Comparison of ENCODE assay signal across 23 mouse cellular contexts in genomic region chr7:73433637-73434335, GRCm38 (mm10). TPM values are rescaled to one million over a fixed set of nuclear protein-coding genes. Genes with fewer than 3 reads are reported as not detected.
DNase-seq lines count a peak whose midpoint lies in the region; ATAC-seq and TF ChIP-seq lines count a peak whose summit lies in the region.
"Had no signal": no experiment of that assay in that cellular context is flagged by ENCODE, and none has a peak within 500 bp of the region (broad histone marks: within the 10 kb centered on the region; RNA-seq: fewer than 3 reads in every experiment).

No protein-coding gene starts in this region.

- H3K4me3 ChIP-seq in forebrain, embryonic 15.5 days: no peak overlapping the region
- H3K4me3 ChIP-seq in forebrain, embryonic 14.5 days (ENCODE audit: low read depth, low read length): no peak overlapping the region
- H3K4me3 ChIP-seq in heart, embryonic 16.5 days (ENCODE audit: low read length): no peak overlapping the region
- H3K4me3 ChIP-seq in midbrain, embryonic 15.5 days: no peak overlapping the region
- no peak overlapping the region for H3K4me3 ChIP-seq in midbrain, embryonic 11.5 days (ENCODE audit: low read depth, low read length)
- no peak overlapping the region for H3K4me3 ChIP-seq in hindbrain, postnatal 0 days (ENCODE audit: low read length)
- H3K4me3 ChIP-seq: heart, embryonic 10.5 days; neural tube, embryonic 13.5 days had no signal

- 73% methylated on average over 6 of the region's 6 CpGs for WGBS in forebrain, embryonic 15.5 days
- 81% methylated on average over 6 of the region's 6 CpGs for WGBS in forebrain, embryonic 14.5 days
- 85% methylated on average over 6 of the region's 6 CpGs for WGBS in heart, embryonic 16.5 days
- WGBS in midbrain, embryonic 15.5 days: 71% methylated on average over 6 of the region's 6 CpGs
- 89% methylated on average over 6 of the region's 6 CpGs for WGBS in midbrain, embryonic 11.5 days
- 59% methylated on average over 6 of the region's 6 CpGs for WGBS in hindbrain, postnatal 0 days

- peak; percentile 39; the same call in 1 of the 2 replicates for ATAC-seq in forebrain, embryonic 15.5 days (replicated peaks)
- ATAC-seq in forebrain, embryonic 14.5 days: no peak
- ATAC-seq in heart, embryonic 16.5 days (replicated peaks; ENCODE audit: extremely low read depth, insufficient read depth, low FRiP score): no peak
- ATAC-seq in midbrain, embryonic 15.5 days (replicated peaks): no peak
- ATAC-seq in midbrain, embryonic 11.5 days (ENCODE audit: low FRiP score): no peak
- ATAC-seq in hindbrain, postnatal 0 days: peak; percentile 46; the same call in 1 of the 2 replicates
- ATAC-seq in megakaryocyte, adult 5-6 weeks (ENCODE audit: poor library complexity, severe bottlenecking): no peak
- ATAC-seq: lung, postnatal 0 days had no signal

- peaks cover 73% of the 10 kb centered on the region for H3K36me3 ChIP-seq in forebrain, embryonic 15.5 days
- peaks cover 80% of the 10 kb centered on the region for H3K36me3 ChIP-seq in forebrain, embryonic 14.5 days (ENCODE audit: control insufficient read depth, insufficient read depth, low read length)
- peaks cover 59% of the 10 kb centered on the region for H3K36me3 ChIP-seq in heart, embryonic 16.5 days (ENCODE audit: control insufficient read depth, insufficient read depth)
- H3K36me3 ChIP-seq in midbrain, embryonic 15.5 days (replicated peaks): peaks cover 33% of the 10 kb centered on the region
- H3K36me3 ChIP-seq in midbrain, embryonic 11.5 days (ENCODE audit: control insufficient read depth, insufficient read depth, low read length): peaks cover 34% of the 10 kb centered on the region
- H3K36me3 ChIP-seq in hindbrain, postnatal 0 days (ENCODE audit: insufficient read depth, low read length): peaks cover 47% of the 10 kb centered on the region

- intact Hi-C loops in heart, postnatal 25 days (cut with DNase I): no loop called here

- TF ChIP-seq CTCF in hindbrain, postnatal 0 days (IDR thresholded peaks at IDR 0.05; ENCODE audit: low read depth): peak; percentile 23

- H3K27ac ChIP-seq in forebrain, embryonic 15.5 days (replicated peaks): peak overlapping the region; percentile 32
- no peak overlapping the region for H3K27ac ChIP-seq in forebrain, embryonic 14.5 days (ENCODE audit: low read depth, low read length)
- H3K27ac ChIP-seq in heart, embryonic 16.5 days (ENCODE audit: low read length): peak overlapping the region; percentile 22
- H3K27ac ChIP-seq in midbrain, embryonic 15.5 days: peak overlapping the region; percentile 53; the same call in 1 of the 2 replicates
- no peak overlapping the region for H3K27ac ChIP-seq in midbrain, embryonic 11.5 days (ENCODE audit: low read depth, low read length)
- no peak overlapping the region for H3K27ac ChIP-seq in hindbrain, postnatal 0 days
- H3K27ac ChIP-seq: heart, embryonic 10.5 days; neural tube, embryonic 13.5 days had no signal

- H3K4me1 ChIP-seq in forebrain, embryonic 15.5 days: peaks cover 7% of the 10 kb centered on the region; the same call in 1 of the 2 replicates
- no peaks in the 10 kb centered on the region for H3K4me1 ChIP-seq in forebrain, embryonic 14.5 days (ENCODE audit: control insufficient read depth, insufficient read depth, low read length)
- peaks cover 18% of the 10 kb centered on the region for H3K4me1 ChIP-seq in heart, embryonic 16.5 days (ENCODE audit: control insufficient read depth, insufficient read depth, low read length)
- 0 out of 2 replicates have a peak, but pooled peaks cover 7% of the 10 kb centered on the region for H3K4me1 ChIP-seq in midbrain, embryonic 15.5 days
- no peaks in the 10 kb centered on the region for H3K4me1 ChIP-seq in midbrain, embryonic 11.5 days (ENCODE audit: control insufficient read depth, insufficient read depth, low read length)
- H3K4me1 ChIP-seq in hindbrain, postnatal 0 days (ENCODE audit: insufficient read depth, low read length): no peaks in the 10 kb centered on the region
- H3K4me1 ChIP-seq: neural tube, embryonic 13.5 days had no signal

- no peaks in the 10 kb centered on the region for H3K27me3 ChIP-seq in forebrain, embryonic 15.5 days
- no peaks in the 10 kb centered on the region for H3K27me3 ChIP-seq in forebrain, embryonic 14.5 days (replicated peaks; ENCODE audit: control insufficient read depth, insufficient read depth, low read length)
- H3K27me3 ChIP-seq in heart, embryonic 16.5 days (ENCODE audit: control insufficient read depth, insufficient read depth, low read length): no peaks in the 10 kb centered on the region
- no peaks in the 10 kb centered on the region for H3K27me3 ChIP-seq in midbrain, embryonic 15.5 days (replicated peaks)
- no peaks in the 10 kb centered on the region for H3K27me3 ChIP-seq in midbrain, embryonic 11.5 days (ENCODE audit: control insufficient read depth, insufficient read depth, low read length)
- no peaks in the 10 kb centered on the region for H3K27me3 ChIP-seq in hindbrain, postnatal 0 days (ENCODE audit: insufficient read depth, low read length)
- H3K27me3 ChIP-seq: CH12.LX; neural tube, embryonic 13.5 days had no signal

- no peak overlapping the region for H3K4me2 ChIP-seq in forebrain, embryonic 15.5 days (replicated peaks)
- H3K4me2 ChIP-seq in forebrain, embryonic 14.5 days (ENCODE audit: low read length): no peak overlapping the region
- no peak overlapping the region for H3K4me2 ChIP-seq in heart, embryonic 16.5 days (ENCODE audit: low read depth, low read length)
- no peak overlapping the region for H3K4me2 ChIP-seq in midbrain, embryonic 15.5 days
- H3K4me2 ChIP-seq in midbrain, embryonic 11.5 days: no peak overlapping the region
- no peak overlapping the region for H3K4me2 ChIP-seq in hindbrain, postnatal 0 days (ENCODE audit: low read depth, low read length)
- H3K4me2 ChIP-seq: neural tube, embryonic 13.5 days had no signal

- no peak for DNase-seq in forebrain, embryonic 14.5 days (ENCODE audit: low spot score)
- DNase-seq in heart, postnatal 25 days (ENCODE audit: low spot score): no peak
- DNase-seq in midbrain, embryonic 11.5 days (ENCODE audit: low spot score, missing footprints): no peak
- no peak for DNase-seq in hindbrain, postnatal 0 days (ENCODE audit: low spot score)
- DNase-seq: adrenal gland, postnatal 14 days; cerebellum, adult 11-12 months; cerebellum, postnatal 25 days; embryo, embryonic 11 days; gastrocnemius, postnatal 14 days; kidney, adult 18-20 months; kidney, postnatal 10 days; left cerebral cortex, postnatal 4 days; liver; thymus, postnatal 25 days had no signal

- H3K9ac ChIP-seq in forebrain, embryonic 15.5 days (replicated peaks): no peak overlapping the region
- no peak overlapping the region for H3K9ac ChIP-seq in forebrain, embryonic 14.5 days (ENCODE audit: low read length)
- H3K9ac ChIP-seq in heart, embryonic 16.5 days (ENCODE audit: low read length): no peak overlapping the region
- no peak overlapping the region for H3K9ac ChIP-seq in midbrain, embryonic 15.5 days
- H3K9ac ChIP-seq in midbrain, embryonic 11.5 days (ENCODE audit: low read length): no peak overlapping the region
- no peak overlapping the region for H3K9ac ChIP-seq in hindbrain, postnatal 0 days (replicated peaks; ENCODE audit: low read length)
- H3K9ac ChIP-seq: neural tube, embryonic 13.5 days had no signal

- no peaks in the 10 kb centered on the region for H3K9me3 ChIP-seq in forebrain, embryonic 15.5 days
- H3K9me3 ChIP-seq in forebrain, embryonic 14.5 days (replicated peaks; ENCODE audit: control insufficient read depth, low read length): no peaks in the 10 kb centered on the region
- no peaks in the 10 kb centered on the region for H3K9me3 ChIP-seq in heart, embryonic 16.5 days (replicated peaks; ENCODE audit: control insufficient read depth, low read length)
- no peaks in the 10 kb centered on the region for H3K9me3 ChIP-seq in midbrain, embryonic 15.5 days
- no peaks in the 10 kb centered on the region for H3K9me3 ChIP-seq in midbrain, embryonic 11.5 days (ENCODE audit: control insufficient read depth, low read length)
- no peaks in the 10 kb centered on the region for H3K9me3 ChIP-seq in hindbrain, postnatal 0 days (ENCODE audit: low read length)
- H3K9me3 ChIP-seq: heart, embryonic 10.5 days; neural tube, embryonic 13.5 days had no signal

RNA-seq across cellular contexts. Expression of gene Rgma, which starts 58.5 kb away (rescaled TPM):
- 20.3 and 25.2 TPM in 2 replicates for polyA plus RNA-seq in forebrain, embryonic 15.5 days (2015; fragmentation: Nextera tagmentation; extraction: Ambion mirVana)
- 20.6 and 23.6 TPM in 2 replicates for polyA plus RNA-seq in forebrain, embryonic 14.5 days (2014; fragmentation: Nextera tagmentation; extraction: Ambion mirVana)
- 3.6 and 4.4 TPM in 2 replicates for polyA plus RNA-seq in heart, embryonic 16.5 days (2015; fragmentation: Nextera tagmentation; extraction: Ambion mirVana)
- total RNA-seq in heart, postnatal 25 days (2021): 10 to 100 TPM; 61.2 to 72.2 TPM
- polyA plus RNA-seq in midbrain, embryonic 15.5 days (2015; fragmentation: Nextera tagmentation; extraction: Ambion mirVana): 46.6 and 50.4 TPM in 2 replicates
- polyA plus RNA-seq in midbrain, embryonic 11.5 days (2014; fragmentation: Nextera tagmentation; extraction: Ambion mirVana): 43.9 and 47.5 TPM in 2 replicates
- total RNA-seq in hindbrain, postnatal 0 days (2014; rRNA removed): 139 and 147 TPM in 2 replicates
- polyA plus RNA-seq in hindbrain, postnatal 0 days (2015; fragmentation: Nextera tagmentation; extraction: Ambion mirVana): 33.7 and 36.5 TPM in 2 replicates
- total RNA-seq in megakaryocyte, adult 5-6 weeks (2015): not detected in 2 replicates
- not detected in 2 replicates for total RNA-seq in megakaryocyte, adult 5-6 weeks (2017)
- total RNA-seq: MEL had no signal

Comparison
In these comparisons a context has a peak if more than half of its experiments do, and no peak if none do; other contexts are left out.
1. ATAC-seq: peak in forebrain, embryonic 15.5 days (single experiment) and hindbrain, postnatal 0 days (single experiment); none in forebrain, embryonic 14.5 days (single experiment), heart, embryonic 16.5 days (single experiment), midbrain, embryonic 15.5 days (single experiment), midbrain, embryonic 11.5 days (single experiment) and megakaryocyte, adult 5-6 weeks (single experiment).
2. H3K27ac ChIP-seq: peak in forebrain, embryonic 15.5 days (single experiment), heart, embryonic 16.5 days (single experiment) and midbrain, embryonic 15.5 days (single experiment); none in forebrain, embryonic 14.5 days (single experiment), midbrain, embryonic 11.5 days (single experiment) and hindbrain, postnatal 0 days (single experiment).